ENCODE assay signal across 17 mouse cellular contexts in the genomic region with DNA sequence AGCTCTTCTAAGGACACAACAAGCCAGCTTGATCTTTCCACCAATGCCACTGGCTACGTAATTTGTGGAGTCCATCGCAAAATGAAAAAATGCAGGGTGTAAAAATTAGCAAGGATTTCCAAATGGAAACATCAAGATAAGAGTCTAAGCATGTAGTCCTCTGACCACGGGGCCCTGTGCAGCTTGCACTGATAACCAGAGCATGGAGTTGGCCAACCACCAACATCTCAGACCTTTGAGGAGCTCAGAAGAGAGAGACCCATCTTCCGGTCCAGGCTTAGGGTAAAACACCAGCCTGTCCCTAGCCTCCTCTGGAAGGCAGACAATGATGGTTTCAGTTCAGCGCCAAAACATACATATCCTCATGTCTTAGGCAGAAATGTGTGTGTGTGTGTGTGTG.
DNase-seq lines count a peak whose midpoint lies in the region; ATAC-seq and TF ChIP-seq lines count a peak whose summit lies in the region.
"Had no signal": no experiment of that assay in that cellular context is flagged by ENCODE, and none has a peak within 500 bp of the region (broad histone marks: within the 10 kb centered on the region; RNA-seq: fewer than 3 reads in every experiment).

No protein-coding gene starts in this region.

- TF ChIP-seq POLR2A in limb, embryonic 14.5 days (IDR thresholded peaks at IDR 0.05; ENCODE audit: borderline replicate concordance, extremely low read depth, insufficient read depth, insufficient read length), result no peak

- no peaks in the 10 kb centered on the region for H3K36me3 ChIP-seq in heart, embryonic 13.5 days
- H3K36me3 ChIP-seq in liver, embryonic 12.5 days, result no peaks in the 10 kb centered on the region
- no peaks in the 10 kb centered on the region for H3K36me3 ChIP-seq in liver, embryonic 11.5 days (ENCODE audit: control insufficient read depth, insufficient read depth, low read length)
- H3K36me3 ChIP-seq in embryonic facial prominence, embryonic 10.5 days (replicated peaks), result no peaks in the 10 kb centered on the region
- H3K36me3 ChIP-seq in limb, embryonic 14.5 days (ENCODE audit: control insufficient read depth, insufficient read depth, low read length), result no peaks in the 10 kb centered on the region
- H3K36me3 ChIP-seq: G1E; hindbrain, embryonic 15.5 days; limb, embryonic 13.5 days had no signal

- no peak overlapping the region for H3K4me2 ChIP-seq in heart, embryonic 13.5 days
- no peak overlapping the region for H3K4me2 ChIP-seq in liver, embryonic 12.5 days
- no peak overlapping the region for H3K4me2 ChIP-seq in liver, embryonic 11.5 days
- H3K4me2 ChIP-seq in limb, embryonic 14.5 days (replicated peaks; ENCODE audit: low read depth, low read length, severe bottlenecking), result no peak overlapping the region
- H3K4me2 ChIP-seq: hindbrain, embryonic 15.5 days; limb, embryonic 13.5 days had no signal

- peaks cover 63% of the 10 kb centered on the region for H3K4me1 ChIP-seq in heart, embryonic 13.5 days
- peaks cover 51% of the 10 kb centered on the region for H3K4me1 ChIP-seq in liver, embryonic 12.5 days
- peaks cover 42% of the 10 kb centered on the region for H3K4me1 ChIP-seq in liver, embryonic 11.5 days (replicated peaks; ENCODE audit: control insufficient read depth, insufficient read depth, low read length)
- peaks cover 87% of the 10 kb centered on the region for H3K4me1 ChIP-seq in embryonic facial prominence, embryonic 10.5 days
- peaks cover 77% of the 10 kb centered on the region for H3K4me1 ChIP-seq in limb, embryonic 14.5 days (ENCODE audit: control insufficient read depth, insufficient read depth, low read length)

- H3K9ac ChIP-seq in heart, embryonic 13.5 days, result no peak overlapping the region
- H3K9ac ChIP-seq in liver, embryonic 12.5 days, result no peak overlapping the region
- H3K9ac ChIP-seq in liver, embryonic 11.5 days (ENCODE audit: low read depth, low read length), result no peak overlapping the region
- no peak overlapping the region for H3K9ac ChIP-seq in limb, embryonic 14.5 days (ENCODE audit: low read depth, low read length, severe bottlenecking)
- H3K9ac ChIP-seq: hindbrain, embryonic 15.5 days; limb, embryonic 13.5 days had no signal

- peak overlapping the region; percentile 80 for H3K27ac ChIP-seq in heart, embryonic 13.5 days (replicated peaks)
- 0 out of 2 replicates have a peak overlapping the region, but pooled peaks have one; percentile 10 for H3K27ac ChIP-seq in liver, embryonic 12.5 days
- H3K27ac ChIP-seq in liver, embryonic 11.5 days (ENCODE audit: low read depth, low read length), result no peak overlapping the region
- H3K27ac ChIP-seq in embryonic facial prominence, embryonic 10.5 days (replicated peaks), result peak overlapping the region; percentile 89
- 0 out of 2 replicates have a peak overlapping the region, but pooled peaks have one; percentile 49 for H3K27ac ChIP-seq in limb, embryonic 14.5 days (replicated peaks; ENCODE audit: low read depth, low read length)
- H3K27ac ChIP-seq: hindbrain, embryonic 15.5 days had no signal

- WGBS in heart, embryonic 13.5 days, result 69% methylated on average over 5 of the region's 5 CpGs
- WGBS in liver, embryonic 12.5 days (ENCODE audit: insufficient replicate concordance), result 37% methylated on average over 5 of the region's 5 CpGs
- WGBS in liver, embryonic 11.5 days, result 54% methylated on average over 5 of the region's 5 CpGs
- WGBS in embryonic facial prominence, embryonic 10.5 days, result 94% methylated on average over 5 of the region's 5 CpGs
- 87% methylated on average over 5 of the region's 5 CpGs for WGBS in limb, embryonic 14.5 days

- no peaks in the 10 kb centered on the region for H3K27me3 ChIP-seq in heart, embryonic 13.5 days (replicated peaks)
- H3K27me3 ChIP-seq in liver, embryonic 12.5 days (replicated peaks), result no peaks in the 10 kb centered on the region
- no peaks in the 10 kb centered on the region for H3K27me3 ChIP-seq in liver, embryonic 11.5 days (replicated peaks; ENCODE audit: control insufficient read depth, insufficient read depth, low read length)
- H3K27me3 ChIP-seq in embryonic facial prominence, embryonic 10.5 days (replicated peaks; ENCODE audit: low read depth, poor library complexity, severe bottlenecking), result no peaks in the 10 kb centered on the region
- H3K27me3 ChIP-seq in limb, embryonic 14.5 days (ENCODE audit: control insufficient read depth, insufficient read depth, low read length), result no peaks in the 10 kb centered on the region
- H3K27me3 ChIP-seq: hindbrain, embryonic 15.5 days; limb, embryonic 13.5 days had no signal

- ATAC-seq in heart, embryonic 13.5 days (ENCODE audit: extremely low read depth, insufficient number of reproducible peaks, low FRiP score, low TSS enrichment), result no peak
- no peak for ATAC-seq in liver, embryonic 12.5 days
- ATAC-seq in liver, embryonic 11.5 days (replicated peaks; ENCODE audit: low FRiP score), result no peak
- no peak for ATAC-seq in limb, embryonic 14.5 days (ENCODE audit: low FRiP score, low read depth)
- ATAC-seq: midbrain, embryonic 16.5 days had no signal

- no peaks in the 10 kb centered on the region for H3K9me3 ChIP-seq in heart, embryonic 13.5 days
- H3K9me3 ChIP-seq in liver, embryonic 12.5 days (replicated peaks), result no peaks in the 10 kb centered on the region
- no peaks in the 10 kb centered on the region for H3K9me3 ChIP-seq in liver, embryonic 11.5 days (ENCODE audit: control insufficient read depth, low read length)
- no peaks in the 10 kb centered on the region for H3K9me3 ChIP-seq in embryonic facial prominence, embryonic 10.5 days
- H3K9me3 ChIP-seq in limb, embryonic 14.5 days (ENCODE audit: control insufficient read depth, low read length), result no peaks in the 10 kb centered on the region
- H3K9me3 ChIP-seq: G1E; hindbrain, embryonic 15.5 days; limb, embryonic 13.5 days had no signal

- H3K4me3 ChIP-seq in heart, embryonic 13.5 days, result no peak overlapping the region
- H3K4me3 ChIP-seq in liver, embryonic 12.5 days, result no peak overlapping the region
- no peak overlapping the region for H3K4me3 ChIP-seq in liver, embryonic 11.5 days (ENCODE audit: low read depth, low read length)
- no peak overlapping the region for H3K4me3 ChIP-seq in embryonic facial prominence, embryonic 10.5 days
- no peak overlapping the region for H3K4me3 ChIP-seq in limb, embryonic 14.5 days (replicated peaks; ENCODE audit: low read length)
- H3K4me3 ChIP-seq: hindbrain, embryonic 15.5 days; limb, embryonic 13.5 days had no signal

- DNase-seq in heart, adult 8-10 months (ENCODE audit: low spot score), result no peak
- DNase-seq in liver, embryonic 11.5 days (ENCODE audit: low spot score), result no peak
- DNase-seq in embryonic facial prominence, embryonic 10.5 days (ENCODE audit: low spot score), result no peak
- DNase-seq in limb, embryonic 14.5 days (ENCODE audit: low spot score), result no peak
- no peak for DNase-seq in spleen, adult 12 weeks (ENCODE audit: low spot score)
- DNase-seq in ovary, postnatal 36 days (ENCODE audit: low spot score), result no peak
- DNase-seq: adrenal gland, postnatal 10 days; cerebellum, adult 9-10 months; kidney, postnatal 14 days; layer of hippocampus, postnatal 36 days; thymus, adult 18-20 months had no signal
